Mouse (Mus musculus): ENCODE results near the gene Hint2. TPM values are rescaled to one million over a fixed set of nuclear protein-coding genes. Genes with fewer than 3 reads are reported as not detected.

Hint2 gene
- polyA plus RNA-seq, 1 experiment from 2014 or later, result 88.0 TPM

- ATAC-seq (replicated peaks; ENCODE audit: low FRiP score), result no peak
These were observed 15.8 kb downstream of the Hint2 start for GRCm38 (mm10) chr4:43640491-43640890.

GRCm38 (mm10) chr4:43640076-43640475, 16.2 kb downstream of the Hint2 start:
- H3K36me3 ChIP-seq (ENCODE audit: control insufficient read depth, insufficient read depth, low read length), result no peaks in the 10 kb centered on the region
- H3K27me3 ChIP-seq (replicated peaks; ENCODE audit: control insufficient read depth, insufficient read depth, low read length), result no peaks in the 10 kb centered on the region
- no peak overlapping the region for H3K4me2 ChIP-seq
- H3K4me1 ChIP-seq (replicated peaks; ENCODE audit: control insufficient read depth, insufficient read depth, low read length), result no peaks in the 10 kb centered on the region
- 74% methylated on average over 9 of the region's 9 CpGs for WGBS
- no peak overlapping the region for H3K4me3 ChIP-seq (ENCODE audit: low read depth, low read length)
- no peaks in the 10 kb centered on the region for H3K9me3 ChIP-seq (ENCODE audit: control insufficient read depth, low read length)
- no peak for DNase-seq (ENCODE audit: low spot score)
- H3K9ac ChIP-seq (ENCODE audit: low read depth, low read length), result no peak overlapping the region
- no peak for ATAC-seq (replicated peaks; ENCODE audit: low FRiP score)
- no peak overlapping the region for H3K27ac ChIP-seq (ENCODE audit: low read depth, low read length)

More at GRCm38 (mm10) chr4:43640491-43640890, 15.8 kb downstream of the Hint2 start:
- no peaks in the 10 kb centered on the region for H3K27me3 ChIP-seq (replicated peaks; ENCODE audit: control insufficient read depth, insufficient read depth, low read length)
- H3K27ac ChIP-seq (ENCODE audit: low read depth, low read length), result no peak overlapping the region
- no peak overlapping the region for H3K4me3 ChIP-seq (ENCODE audit: low read depth, low read length)
- DNase-seq (ENCODE audit: low spot score), result no peak
- H3K9ac ChIP-seq (ENCODE audit: low read depth, low read length), result no peak overlapping the region
- 85% methylated on average over 6 of the region's 6 CpGs for WGBS
- H3K36me3 ChIP-seq (ENCODE audit: control insufficient read depth, insufficient read depth, low read length), result no peaks in the 10 kb centered on the region
- H3K4me1 ChIP-seq (replicated peaks; ENCODE audit: control insufficient read depth, insufficient read depth, low read length), result no peaks in the 10 kb centered on the region
- no peak overlapping the region; the same call in 1 of the 2 replicates for H3K4me2 ChIP-seq
- no peaks in the 10 kb centered on the region for H3K9me3 ChIP-seq (ENCODE audit: control insufficient read depth, low read length)

GRCm38 (mm10) chr4:43636751-43637150, 19.5 kb downstream of the Hint2 start:
- H3K27me3 ChIP-seq (replicated peaks; ENCODE audit: control insufficient read depth, insufficient read depth, low read length), result peaks cover 15% of the 10 kb centered on the region
- H3K36me3 ChIP-seq (ENCODE audit: control insufficient read depth, insufficient read depth, low read length), result no peaks in the 10 kb centered on the region
- H3K4me3 ChIP-seq (ENCODE audit: low read depth, low read length), result no peak overlapping the region
- DNase-seq (ENCODE audit: low spot score) (peak; percentile 23), ATAC-seq (replicated peaks; ENCODE audit: low FRiP score) (no peak)
- 0 out of 2 replicates have a peak, but pooled peaks cover 5% of the 10 kb centered on the region for H3K4me1 ChIP-seq (replicated peaks; ENCODE audit: control insufficient read depth, insufficient read depth, low read length)
- no peak overlapping the region for H3K4me2 ChIP-seq
- H3K9ac ChIP-seq (ENCODE audit: low read depth, low read length), result no peak overlapping the region
- WGBS, result 71% methylated on average over 6 of the region's 6 CpGs
- no peak overlapping the region for H3K27ac ChIP-seq (ENCODE audit: low read depth, low read length)
- no peaks in the 10 kb centered on the region for H3K9me3 ChIP-seq (ENCODE audit: control insufficient read depth, low read length)

- DNase-seq (ENCODE audit: low spot score), result no peak
- WGBS, result 79% methylated on average over 7 of the region's 7 CpGs
- Histone ChIP-seq H3K4me1 (replicated peaks; ENCODE audit: control insufficient read depth, insufficient read depth, low read length) (0 out of 2 replicates have a peak, but pooled peaks cover 7% of the 10 kb centered on the region), H3K4me3 (ENCODE audit: low read depth, low read length) (no peak overlapping the region), H3K4me2 (no peak overlapping the region), H3K9ac (ENCODE audit: low read depth, low read length) (no peak overlapping the region), H3K9me3 (ENCODE audit: control insufficient read depth, low read length) (no peaks in the 10 kb centered on the region), H3K27ac (ENCODE audit: low read depth, low read length) (no peak overlapping the region), H3K27me3 (replicated peaks; ENCODE audit: control insufficient read depth, insufficient read depth, low read length) (peaks cover 26% of the 10 kb centered on the region), H3K36me3 (ENCODE audit: control insufficient read depth, insufficient read depth, low read length) (no peaks in the 10 kb centered on the region)
- no peak for ATAC-seq (replicated peaks; ENCODE audit: low FRiP score)
These were observed 21.5 kb downstream of the Hint2 start for GRCm38 (mm10) chr4:43634621-43635374.

- Histone ChIP-seq H3K4me1 (replicated peaks; ENCODE audit: control insufficient read depth, insufficient read depth, low read length) (0 out of 2 replicates have a peak, but pooled peaks cover 8% of the 10 kb centered on the region), H3K4me3 (ENCODE audit: low read depth, low read length) (no peak overlapping the region), H3K36me3 (ENCODE audit: control insufficient read depth, insufficient read depth, low read length) (no peaks in the 10 kb centered on the region), H3K4me2 (no peak overlapping the region), H3K27me3 (replicated peaks; ENCODE audit: control insufficient read depth, insufficient read depth, low read length) (peaks cover 26% of the 10 kb centered on the region), H3K9ac (ENCODE audit: low read depth, low read length) (no peak overlapping the region), H3K9me3 (ENCODE audit: control insufficient read depth, low read length) (no peaks in the 10 kb centered on the region), H3K27ac (ENCODE audit: low read depth, low read length) (no peak overlapping the region)
- ATAC-seq (replicated peaks; ENCODE audit: low FRiP score) (no peak), DNase-seq (ENCODE audit: low spot score) (no peak)
- WGBS, result 92% methylated on average over 2 of the region's 2 CpGs
These were observed 22.5 kb downstream of the Hint2 start for GRCm38 (mm10) chr4:43633736-43634135.

GRCm38 (mm10) chr4:43633296-43633695, 23.0 kb downstream of the Hint2 start:
- H3K9ac ChIP-seq (ENCODE audit: low read depth, low read length), result no peak overlapping the region
- H3K9me3 ChIP-seq (ENCODE audit: control insufficient read depth, low read length), result no peaks in the 10 kb centered on the region
- WGBS, result 79% methylated on average over 8 of the region's 8 CpGs
- peak; percentile 28 for DNase-seq (ENCODE audit: low spot score)
- H3K4me2 ChIP-seq, result no peak overlapping the region
- peaks cover 26% of the 10 kb centered on the region for H3K27me3 ChIP-seq (replicated peaks; ENCODE audit: control insufficient read depth, insufficient read depth, low read length)
- no peak overlapping the region for H3K4me3 ChIP-seq (ENCODE audit: low read depth, low read length)
- H3K27ac ChIP-seq (ENCODE audit: low read depth, low read length), result no peak overlapping the region
- H3K4me1 ChIP-seq (replicated peaks; ENCODE audit: control insufficient read depth, insufficient read depth, low read length), result 0 out of 2 replicates have a peak, but pooled peaks cover 8% of the 10 kb centered on the region
- no peak for ATAC-seq (replicated peaks; ENCODE audit: low FRiP score)
- H3K36me3 ChIP-seq (ENCODE audit: control insufficient read depth, insufficient read depth, low read length), result no peaks in the 10 kb centered on the region

GRCm38 (mm10) chr4:43631956-43632920, 24.0 kb downstream of the Hint2 start:
- peak; percentile 31 for DNase-seq (ENCODE audit: low spot score)
- Histone ChIP-seq H3K4me3 (ENCODE audit: low read depth, low read length) (peak overlapping the region; percentile 64), H3K4me1 (replicated peaks; ENCODE audit: control insufficient read depth, insufficient read depth, low read length) (0 out of 2 replicates have a peak, but pooled peaks cover 8% of the 10 kb centered on the region), H3K27ac (ENCODE audit: low read depth, low read length) (no peak overlapping the region), H3K9ac (ENCODE audit: low read depth, low read length) (peak overlapping the region; percentile 71), H3K9me3 (ENCODE audit: control insufficient read depth, low read length) (no peaks in the 10 kb centered on the region), H3K36me3 (ENCODE audit: control insufficient read depth, insufficient read depth, low read length) (no peaks in the 10 kb centered on the region), H3K27me3 (replicated peaks; ENCODE audit: control insufficient read depth, insufficient read depth, low read length) (peaks cover 26% of the 10 kb centered on the region), H3K4me2 (peak overlapping the region; percentile 96)
- 56% methylated on average over 42 of the region's 42 CpGs for WGBS
- no peak for ATAC-seq (replicated peaks; ENCODE audit: low FRiP score)

GRCm38 (mm10) chr4:43631046-43631955, 25.0 kb downstream of the Hint2 start, which contains the start of gene Npr2:
TSS of gene Npr2 (plus strand) at chr4:43631935.
- H3K4me1 ChIP-seq (replicated peaks; ENCODE audit: control insufficient read depth, insufficient read depth, low read length), result 0 out of 2 replicates have a peak, but pooled peaks cover 8% of the 10 kb centered on the region
- ATAC-seq (replicated peaks; ENCODE audit: low FRiP score) (peak; percentile 39), DNase-seq (ENCODE audit: low spot score) (peak; percentile 64)
- peaks cover 26% of the 10 kb centered on the region for H3K27me3 ChIP-seq (replicated peaks; ENCODE audit: control insufficient read depth, insufficient read depth, low read length)
- no peaks in the 10 kb centered on the region for H3K36me3 ChIP-seq (ENCODE audit: control insufficient read depth, insufficient read depth, low read length)
- no peak within 1 kb of the TSS for H3K27ac ChIP-seq (ENCODE audit: low read depth, low read length)
- peak within 1 kb of the TSS; percentile 96 for H3K4me2 ChIP-seq
- peak within 1 kb of the TSS; percentile 71 for H3K9ac ChIP-seq (ENCODE audit: low read depth, low read length)
- 4% methylated on average over 35 of the region's 70 CpGs for WGBS
- H3K9me3 ChIP-seq (ENCODE audit: control insufficient read depth, low read length), result no peaks in the 10 kb centered on the region
- H3K4me3 ChIP-seq (ENCODE audit: low read depth, low read length), result peak within 1 kb of the TSS; percentile 64

Measured in liver, embryonic 11.5 days (tissue).